Mouse (Mus musculus): ENCODE results near the gene Mrpl21.

The Mrpl21 gene

DNA sequence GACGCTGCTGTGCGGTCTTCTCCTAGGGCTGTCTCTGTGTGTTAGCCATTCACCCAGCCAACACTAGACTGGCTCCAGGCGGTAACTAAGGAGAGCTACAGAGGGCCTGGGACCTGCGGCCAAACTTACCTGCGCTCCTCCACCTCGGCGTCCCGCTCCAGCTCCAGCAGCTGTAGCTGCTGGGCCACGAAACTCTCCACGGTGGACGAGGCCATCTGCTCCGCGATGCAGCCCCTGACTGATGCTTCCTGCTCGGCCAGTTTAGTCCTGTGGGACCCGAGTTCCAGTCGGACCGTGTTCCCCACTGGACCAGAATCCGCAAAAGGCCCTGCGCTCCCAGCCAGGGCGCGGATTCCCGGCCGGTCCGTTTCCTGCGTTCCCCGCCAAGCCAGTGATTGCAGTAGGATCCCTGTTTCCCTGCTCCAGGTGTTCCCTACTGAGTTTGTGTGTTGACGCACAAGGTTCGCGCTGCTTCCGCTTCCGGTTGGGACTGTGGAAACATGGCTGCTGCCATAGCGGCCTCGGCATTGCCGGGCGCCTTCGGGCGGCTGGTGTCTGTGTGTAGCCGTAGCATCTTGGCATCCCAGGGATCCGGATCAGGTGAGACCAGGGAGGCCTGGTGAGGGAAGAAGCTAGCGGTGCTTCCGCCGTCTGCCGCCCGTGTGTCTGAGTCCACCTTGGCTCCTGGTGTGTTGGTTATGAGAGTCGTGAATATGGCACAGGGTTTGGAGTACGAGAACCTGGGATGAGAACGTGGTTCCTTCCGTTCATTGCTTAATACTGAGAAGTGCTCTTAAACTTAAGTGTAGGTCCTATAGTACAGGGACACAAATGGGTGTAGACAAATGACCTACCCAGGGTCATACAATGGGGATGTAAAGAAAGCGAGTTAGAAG, at the start of gene Mrpl21, which contains the start of gene Ighmbp2:
TSS of gene Mrpl21 (plus strand) at position 330 of the 896 bp plus-strand sequence.
TSS of gene Ighmbp2 (minus strand) at position 446 of the 896 bp plus-strand sequence.
- DNase-seq: peak; percentile 86 to 93

DNA sequence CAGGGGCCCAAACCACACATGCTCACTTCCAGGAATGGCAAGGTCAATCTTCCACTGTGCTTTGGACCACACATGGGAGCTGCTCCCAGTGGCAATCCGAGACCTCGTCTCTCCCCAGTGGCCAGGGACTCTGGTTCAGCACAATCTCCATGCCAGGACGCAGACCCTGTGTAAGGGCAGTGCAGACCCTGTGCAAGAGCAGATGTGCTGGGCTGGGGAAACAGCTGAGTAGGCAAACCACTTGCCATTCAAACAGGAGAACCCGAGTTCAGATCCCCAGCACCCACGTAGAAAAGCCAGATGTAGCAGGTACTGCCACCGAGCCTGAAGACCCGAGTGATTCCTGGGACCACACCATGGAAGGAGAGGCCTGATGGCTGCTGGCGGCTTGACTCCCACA, 22.7 kb upstream of the Mrpl21 start:
- DNase-seq: no peak

DNA sequence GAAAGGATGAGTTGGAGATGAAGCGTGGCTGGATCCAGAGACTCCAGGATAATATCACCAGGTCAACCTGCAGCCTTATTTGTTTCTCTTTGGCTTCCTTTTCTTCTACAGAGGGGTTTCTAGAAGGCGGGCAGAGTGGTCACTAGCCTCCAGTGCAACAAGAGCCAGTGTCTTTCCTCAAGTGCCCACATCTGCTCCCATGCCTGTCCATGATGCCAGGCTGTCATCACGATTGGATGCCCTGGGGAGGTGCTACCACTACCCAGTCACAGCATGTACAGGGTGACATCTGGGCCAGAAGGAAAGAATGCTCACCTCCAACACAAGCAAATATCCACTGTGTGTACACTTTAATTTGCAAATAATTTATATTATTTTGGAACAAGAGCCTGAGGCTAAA, 22.1 kb upstream of the Mrpl21 start:
- no peak for DNase-seq

DNA sequence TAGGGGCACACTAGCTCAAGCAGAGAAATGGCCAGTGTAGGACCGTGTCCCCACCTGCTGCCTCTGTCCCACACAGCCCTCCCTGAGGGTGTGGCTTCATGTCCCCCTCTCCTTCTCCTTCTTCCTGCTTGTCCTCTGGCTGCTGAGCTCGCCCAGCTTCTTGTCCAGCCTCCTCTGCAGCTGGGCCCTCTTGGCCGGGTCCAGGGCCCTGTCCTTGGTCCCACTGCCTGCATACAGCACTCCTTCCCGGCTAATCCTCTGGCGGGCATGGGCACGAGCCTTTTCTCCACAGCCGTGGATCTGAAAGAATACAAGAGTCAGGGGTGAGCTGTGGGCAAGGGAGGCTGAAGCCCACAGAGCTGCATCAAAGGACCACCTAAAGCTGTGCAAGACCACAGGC, 21.4 kb upstream of the Mrpl21 start:
- DNase-seq: no peak

DNA sequence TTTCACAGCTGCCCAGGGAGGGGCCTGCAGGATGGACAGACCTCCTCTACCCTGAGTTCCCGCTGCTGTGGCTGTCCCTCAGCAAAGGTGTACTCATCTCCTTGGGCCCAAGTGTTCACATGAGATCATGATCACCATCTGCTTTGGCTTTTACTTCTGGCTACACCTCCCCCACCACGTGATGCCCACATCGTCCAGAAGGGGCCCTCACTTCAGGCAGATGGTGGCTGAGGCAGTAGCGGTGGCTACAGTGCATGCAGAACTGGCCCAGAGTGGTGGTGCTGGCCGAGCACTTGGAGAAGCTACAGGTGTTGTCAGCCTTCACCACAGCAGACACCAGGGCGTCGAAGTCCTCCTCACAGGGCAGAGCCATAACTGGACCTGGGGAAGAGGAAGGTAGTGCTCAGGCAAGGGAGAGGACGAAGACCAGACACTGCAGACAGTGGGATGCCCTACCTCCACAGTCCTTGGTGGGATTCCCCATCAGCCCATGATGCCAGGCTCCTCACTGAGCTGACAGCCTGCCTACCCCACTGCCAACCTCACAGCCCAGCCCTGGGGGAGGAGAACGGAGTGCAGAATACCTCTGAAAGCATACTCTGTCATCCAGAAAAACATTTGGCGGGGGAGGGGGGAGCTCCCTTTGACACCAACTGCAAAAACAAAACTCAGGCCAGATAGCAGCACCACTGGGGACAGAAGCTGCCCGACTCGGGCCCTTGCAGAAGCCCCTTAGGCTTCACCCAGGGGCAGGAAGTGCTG, 20.8 kb upstream of the Mrpl21 start:
- peak in 1 of 2 experiments; percentile 2 for DNase-seq

DNA sequence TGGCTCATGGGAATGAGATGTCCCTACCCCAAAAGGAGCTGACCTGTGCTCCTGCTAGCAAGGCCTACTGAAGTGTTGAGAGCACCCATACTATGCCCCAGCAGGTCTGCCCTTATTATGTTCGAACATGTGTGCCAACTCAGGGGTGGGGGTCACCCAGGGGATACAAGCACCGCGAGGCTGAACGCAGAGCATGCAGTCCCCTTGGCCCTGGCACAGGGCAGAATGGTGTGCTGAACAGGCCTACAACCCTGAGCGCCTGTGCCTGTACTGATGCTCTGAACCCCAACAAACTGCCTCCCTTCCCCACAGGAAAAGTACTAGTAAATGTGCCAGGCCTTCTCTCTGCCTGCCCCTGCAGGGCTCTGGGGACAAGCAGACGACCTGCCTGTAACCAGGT, 18.4 kb upstream of the Mrpl21 start:
- peak in 1 of 2 experiments; percentile 1 for DNase-seq

DNA sequence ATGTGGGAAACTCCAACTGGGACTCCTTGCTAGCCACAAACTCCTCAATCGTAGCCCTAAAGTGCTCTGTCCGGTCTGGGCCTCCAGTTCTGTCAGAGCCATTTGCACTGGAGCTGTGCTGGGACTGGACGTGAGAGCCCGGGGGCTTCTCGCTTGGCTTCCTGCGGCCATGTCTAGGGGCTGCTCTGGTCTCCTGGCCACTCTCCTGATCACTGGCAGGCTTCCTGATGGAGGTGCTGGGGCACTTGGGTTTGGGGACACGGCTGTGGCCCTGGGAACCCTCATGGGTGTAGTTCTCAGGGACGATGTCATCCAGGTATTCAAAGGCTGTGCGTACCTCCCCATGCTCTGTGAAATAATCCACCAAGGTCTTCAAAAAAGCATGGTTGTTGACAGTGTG, 17.5 kb upstream of the Mrpl21 start:
- no peak for DNase-seq

DNA sequence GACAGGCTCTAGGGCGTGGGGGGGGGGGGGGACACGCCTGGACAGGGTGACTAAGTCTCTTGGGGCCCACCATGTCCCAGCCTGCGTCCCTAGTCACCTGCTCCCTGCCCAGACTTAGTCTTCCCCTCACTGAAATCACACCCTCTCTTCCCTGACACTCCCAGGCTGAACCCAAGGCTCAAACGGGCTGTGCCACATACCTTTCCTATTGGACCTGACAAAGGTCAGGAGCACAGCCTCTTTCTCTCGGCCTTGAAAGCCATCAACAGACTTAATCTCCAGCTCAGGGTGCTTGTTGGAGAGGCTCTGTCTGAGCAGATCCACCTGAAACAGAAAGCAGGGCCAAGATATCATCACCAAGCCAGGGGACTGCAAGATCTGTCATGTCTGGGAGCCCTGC, 16.6 kb upstream of the Mrpl21 start:
- DNase-seq: no peak

DNA sequence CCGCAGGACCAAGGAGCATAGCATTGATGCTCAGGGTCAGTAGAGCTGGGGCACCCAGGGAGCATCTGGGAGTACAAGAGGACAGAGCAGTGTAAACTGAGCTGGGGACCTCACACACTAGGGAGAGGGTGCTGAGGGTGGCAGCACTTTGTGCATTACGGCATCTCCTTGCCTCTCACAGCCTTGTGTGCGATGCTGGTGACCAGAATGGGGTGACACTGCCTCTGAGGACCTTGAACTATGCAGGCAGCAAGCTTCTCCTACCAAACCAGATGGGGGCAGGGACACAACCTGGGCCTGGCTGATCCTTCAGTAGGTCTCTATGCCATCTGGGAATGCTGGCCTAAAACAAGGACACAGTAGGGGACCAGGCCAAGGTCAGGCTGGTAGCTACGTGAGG, 16.0 kb upstream of the Mrpl21 start:
- peak in 1 of 2 experiments; percentile 0 for DNase-seq

DNA sequence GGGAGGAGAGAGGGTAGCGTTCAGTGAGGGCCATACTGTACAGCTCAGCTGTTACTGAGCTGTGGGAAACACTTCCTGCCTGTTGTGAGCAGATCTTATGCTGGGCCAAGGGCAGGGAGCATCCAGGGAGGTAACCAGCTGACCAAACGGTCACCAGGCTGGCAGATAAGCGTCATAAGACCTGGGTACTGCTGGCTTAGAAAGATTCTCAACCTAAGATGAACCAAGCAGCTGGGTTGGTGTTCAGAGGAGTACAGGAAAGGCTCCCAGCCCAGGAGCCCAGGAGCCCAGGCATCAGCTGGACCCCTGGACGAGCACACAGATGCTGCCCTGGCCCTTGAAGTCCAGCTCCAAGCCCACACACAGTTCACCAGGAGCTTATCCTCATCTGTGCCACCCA, 15.4 kb upstream of the Mrpl21 start:
- no peak for DNase-seq

DNA sequence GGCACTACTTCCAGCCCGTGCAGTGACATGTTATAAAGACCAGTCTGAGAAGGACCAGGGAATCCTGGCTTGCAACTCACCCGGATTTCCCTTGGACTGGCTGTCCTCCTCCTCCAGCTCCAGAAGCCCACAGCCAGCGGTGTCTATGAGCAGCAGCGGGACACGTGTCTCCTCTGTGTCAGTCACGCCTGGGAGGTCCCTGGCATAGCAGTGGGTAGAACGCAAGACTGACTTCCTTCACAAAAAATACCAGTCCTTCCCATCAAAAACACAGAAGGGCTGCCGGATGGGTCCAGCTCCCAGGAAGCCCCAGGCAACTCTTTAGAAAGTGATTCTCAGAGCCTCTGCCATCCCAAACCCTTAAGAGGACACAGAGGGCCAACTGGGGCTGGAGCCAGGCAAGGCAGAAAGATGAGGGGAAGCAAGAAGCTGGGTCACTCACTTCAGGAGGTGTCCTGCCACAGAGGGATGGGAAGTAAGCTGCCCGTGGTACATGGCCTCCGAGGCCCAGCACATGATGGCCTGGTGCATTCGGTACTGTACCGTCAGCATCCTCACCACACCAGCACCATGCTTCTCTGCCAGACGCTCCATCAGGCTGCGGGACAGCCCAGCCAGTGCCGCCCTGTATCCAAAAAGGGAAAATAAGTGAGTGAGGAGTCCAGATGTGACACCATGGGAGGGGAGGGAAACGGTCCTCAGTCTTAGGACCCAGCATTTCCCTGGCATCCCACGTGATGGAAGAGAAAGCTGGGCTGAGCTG, 14.3 kb upstream of the Mrpl21 start:
- peak in 1 of 2 experiments; percentile 1 for DNase-seq

DNA sequence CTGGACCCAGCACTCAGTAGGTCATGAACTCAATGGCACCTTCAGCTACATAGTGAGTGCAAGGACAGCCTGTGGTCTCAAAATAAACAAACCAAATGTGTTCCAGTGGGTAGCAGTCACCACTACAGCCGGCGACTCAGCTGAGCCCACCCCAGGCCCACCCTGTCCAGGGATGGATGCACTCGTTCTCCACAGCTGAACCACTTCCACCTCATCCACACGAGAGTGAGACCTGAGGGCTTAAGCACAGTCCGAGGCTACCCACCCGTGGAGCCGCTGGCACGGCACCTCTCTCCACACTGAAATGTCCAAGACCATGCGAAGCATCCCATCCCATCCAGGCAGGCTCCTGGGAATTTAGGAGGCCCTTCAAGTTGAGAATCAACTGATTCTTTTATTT, 13.4 kb upstream of the Mrpl21 start:
- no peak for DNase-seq

DNA sequence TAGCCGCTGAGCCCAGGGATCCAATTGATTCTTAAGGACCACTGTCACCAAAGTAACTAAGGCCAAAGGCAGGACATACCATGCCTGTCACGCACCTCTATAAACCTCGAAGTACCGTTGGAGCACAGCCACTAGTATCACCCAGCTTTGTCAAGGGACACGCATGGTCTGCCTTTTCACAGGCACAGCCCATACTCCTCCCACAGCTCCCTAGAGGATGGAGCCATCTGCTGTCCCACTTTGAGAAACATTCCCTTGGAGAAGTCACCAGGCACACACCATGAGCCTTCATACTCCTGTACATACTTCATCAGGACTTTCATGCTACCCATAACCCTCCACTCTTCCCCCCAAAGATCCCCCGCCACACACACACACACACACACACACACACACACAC, 12.9 kb upstream of the Mrpl21 start:
- no peak for DNase-seq

DNA sequence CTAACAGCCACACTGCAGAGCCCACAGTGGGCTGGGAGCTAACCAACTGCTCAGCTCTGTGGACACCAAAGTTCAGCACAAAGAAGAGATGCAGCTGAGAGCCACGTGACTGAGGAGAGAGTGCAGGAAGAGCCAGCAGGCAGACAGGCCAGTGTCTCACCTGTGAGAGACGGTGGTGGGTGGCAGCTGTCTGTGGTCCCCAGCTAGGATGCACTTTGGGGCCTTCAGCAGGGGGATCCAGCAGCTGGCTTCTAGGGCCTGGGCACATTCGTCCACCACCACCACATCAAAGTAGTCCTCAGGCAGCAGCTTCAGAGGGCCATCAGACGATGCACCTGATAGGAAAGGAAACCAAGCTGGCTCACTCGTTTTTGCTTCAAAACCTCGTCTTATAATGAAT, 11.3 kb upstream of the Mrpl21 start:
- no peak for DNase-seq

DNA sequence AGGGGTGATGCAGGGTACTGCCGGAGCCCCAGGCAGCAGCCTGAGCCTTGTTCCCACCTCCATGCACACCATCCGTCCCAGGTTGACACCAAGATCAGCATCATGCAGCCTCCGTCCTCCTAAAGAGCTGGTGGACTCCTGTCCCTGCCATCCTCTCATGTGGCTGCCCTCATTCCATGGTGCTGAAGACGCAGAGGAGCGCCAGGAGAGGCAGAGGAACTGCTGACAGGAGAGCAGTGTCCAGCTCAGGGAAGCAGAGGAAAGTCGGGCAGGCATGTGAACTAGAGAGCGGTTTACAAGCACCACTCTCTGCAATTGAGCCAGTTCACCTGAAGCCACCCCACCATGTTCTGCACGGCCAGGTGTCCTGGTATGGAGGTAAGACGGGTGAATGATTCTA, 9.4 kb upstream of the Mrpl21 start:
- no peak for DNase-seq

DNA sequence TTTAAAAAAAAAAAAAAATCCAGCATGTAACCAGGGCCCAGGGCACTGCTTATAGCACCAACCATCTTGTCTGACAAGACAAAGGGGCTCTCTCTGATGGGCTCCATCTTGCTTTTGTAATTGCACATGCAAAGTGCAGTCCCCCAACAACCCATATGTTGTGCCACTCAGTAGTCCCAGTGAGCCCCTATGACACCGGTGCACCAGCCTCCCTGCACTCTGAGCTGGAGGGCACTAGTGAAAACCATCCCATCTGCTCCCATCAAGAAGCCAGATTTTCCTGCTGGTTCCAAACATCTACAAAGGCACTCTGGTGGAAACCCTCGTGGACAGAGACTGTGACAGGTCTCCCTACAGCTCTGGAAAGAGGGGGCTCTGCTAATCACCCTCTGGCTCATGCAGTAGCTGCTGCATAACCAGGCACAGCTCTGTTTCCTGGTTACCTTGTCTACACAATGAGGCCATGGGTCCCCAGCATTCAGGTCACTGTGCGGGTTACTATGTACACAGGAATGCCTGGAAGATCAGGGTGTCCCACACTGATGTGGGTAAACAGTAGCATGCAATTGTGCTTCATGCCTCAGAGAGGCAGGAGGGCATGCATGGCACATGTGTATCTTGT, 6.8 kb upstream of the Mrpl21 start:
- DNase-seq: no peak

DNA sequence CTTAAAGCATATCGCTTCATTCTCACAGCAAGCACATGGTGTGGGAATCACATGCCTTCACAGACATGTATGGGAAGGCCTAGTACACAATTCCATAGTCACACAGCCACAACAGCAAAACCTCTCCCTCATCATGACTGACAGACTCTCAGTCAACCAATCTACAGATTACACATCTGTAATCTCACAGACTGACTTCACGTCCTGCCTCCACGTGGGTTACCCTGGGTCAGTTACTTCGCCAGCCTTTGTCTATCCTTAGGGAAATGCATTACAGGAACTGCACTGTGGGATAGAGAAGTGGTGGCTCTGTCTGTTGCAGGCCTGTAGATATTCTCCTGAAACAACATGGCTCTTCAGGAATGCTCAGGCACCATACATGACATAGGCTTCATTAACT, 815 bp upstream of the Mrpl21 start:
- DNase-seq: no peak

DNA sequence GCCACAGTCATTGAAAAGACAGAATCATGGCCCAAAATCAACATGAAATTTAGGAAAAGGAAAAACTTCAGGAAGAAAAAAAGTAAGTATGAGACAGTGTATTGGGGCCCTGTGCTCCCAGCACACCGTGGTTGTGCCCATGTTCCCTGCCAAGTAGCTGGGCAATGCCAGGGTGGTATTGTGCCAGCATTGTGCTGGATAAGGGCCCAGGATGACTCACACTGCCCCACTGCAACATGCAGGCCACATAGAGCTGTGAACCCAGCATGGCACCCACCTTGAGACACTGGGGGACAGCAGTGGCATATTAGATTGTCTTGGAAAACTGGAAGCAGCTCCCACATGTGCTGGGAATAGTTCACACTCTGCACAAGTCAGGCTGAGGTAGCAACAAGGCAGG, 6.3 kb downstream of the Mrpl21 start:
- peak; percentile 38 to 46 for DNase-seq

DNA sequence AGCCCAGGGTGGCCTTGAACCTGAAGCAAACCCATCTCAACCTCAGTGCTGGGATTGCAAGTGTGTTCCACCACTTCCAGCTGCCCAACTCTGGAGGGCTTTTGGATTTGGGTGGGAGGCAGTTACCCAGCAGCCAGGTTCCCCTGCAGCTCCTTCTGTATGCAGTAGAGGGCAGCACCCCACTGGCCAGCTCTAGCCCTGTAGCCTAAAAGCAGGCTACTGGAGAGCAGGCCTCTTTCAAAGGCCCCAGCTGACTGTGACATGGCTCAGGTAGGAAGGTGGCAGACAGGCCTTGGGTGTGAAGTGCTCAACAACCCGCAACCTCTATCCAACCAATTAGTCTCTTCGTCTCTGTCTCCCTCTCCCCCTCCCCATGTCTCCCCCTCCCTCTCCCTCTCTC, 9.3 kb downstream of the Mrpl21 start:
- DNase-seq: peak; percentile 34 to 40

DNA sequence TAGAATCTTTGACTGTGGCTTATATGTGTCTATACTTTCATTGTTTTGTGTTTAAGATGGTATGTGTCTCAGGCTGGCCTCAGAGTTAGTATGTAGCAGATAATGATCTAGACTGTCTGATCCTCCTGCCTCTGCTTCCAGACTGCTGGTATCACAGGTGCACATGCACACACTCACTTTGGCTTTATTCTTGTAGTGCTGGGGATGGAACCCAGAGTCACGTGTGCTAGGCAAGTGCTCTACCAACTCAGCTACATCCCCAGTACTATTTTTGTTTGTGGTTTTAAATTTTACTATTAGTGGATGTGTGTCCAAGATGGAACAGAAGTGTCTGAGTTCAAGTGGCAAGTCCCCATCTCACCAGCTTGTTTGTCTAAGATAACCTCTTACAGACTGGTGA, 10.3 kb downstream of the Mrpl21 start:
- no peak for DNase-seq

DNA sequence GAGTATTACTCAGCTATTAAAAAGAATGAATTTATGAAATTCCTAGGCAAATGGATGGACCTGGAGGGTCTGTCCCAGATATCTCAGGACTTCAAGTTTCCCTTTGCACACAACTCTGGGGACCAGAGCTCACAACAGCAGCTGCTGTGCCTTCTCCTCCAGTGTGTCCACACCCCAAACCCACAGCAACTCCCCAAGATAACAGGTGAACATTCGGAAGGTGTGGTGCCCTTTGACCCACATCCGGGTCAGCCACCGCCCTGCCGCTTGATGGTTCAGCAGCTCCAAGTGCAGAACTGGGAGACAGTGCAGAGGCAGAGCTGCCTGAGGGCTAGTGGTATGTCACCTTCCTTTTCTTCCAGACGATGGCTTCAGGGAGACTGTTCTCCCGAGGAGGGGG, 12.5 kb downstream of the Mrpl21 start:
- no peak for DNase-seq

DNA sequence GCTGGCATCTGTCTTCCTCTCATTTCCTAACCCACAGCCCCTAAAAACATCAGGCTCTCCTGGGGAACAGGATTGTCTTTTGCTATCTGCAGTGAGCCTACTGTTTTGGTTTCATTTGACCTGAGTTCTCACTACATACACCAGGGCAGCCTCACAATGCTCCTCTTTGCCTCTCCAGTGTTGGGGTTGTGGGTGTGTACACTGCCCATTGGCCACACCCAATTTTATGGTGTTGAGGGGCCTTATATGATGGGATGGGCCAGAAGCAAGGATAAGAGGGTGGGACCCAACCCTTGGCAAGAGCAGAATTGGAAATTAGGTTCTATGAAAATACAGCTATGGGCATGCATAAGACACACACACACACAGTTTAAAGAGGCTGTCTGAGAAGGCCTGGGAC, 14.3 kb downstream of the Mrpl21 start:
- DNase-seq: no peak

DNA sequence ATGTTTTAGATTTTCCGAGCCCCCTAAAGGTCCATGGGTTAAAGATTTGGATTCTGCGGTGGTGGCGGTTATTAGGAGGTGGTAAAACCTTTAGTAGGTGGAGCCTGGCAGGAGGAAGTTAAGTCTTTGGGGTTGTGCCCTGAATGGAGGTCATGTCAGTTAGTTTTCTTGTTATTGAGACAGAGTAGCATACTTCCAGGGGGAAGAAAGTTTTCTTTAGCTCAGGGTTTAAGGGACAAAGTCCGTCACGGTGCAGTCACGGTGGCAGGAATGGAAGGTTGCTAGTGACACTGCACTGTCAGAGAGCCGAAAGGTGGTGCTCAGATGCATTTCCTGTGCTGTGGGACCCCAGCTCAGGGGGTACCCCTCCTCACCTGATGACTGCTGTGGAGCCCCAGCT, 15.1 kb downstream of the Mrpl21 start:
- DNase-seq: no peak

Measured in cerebellum, adult 18-20 months (tissue).